Comparison of ENCODE assay signal across 28 mouse cellular contexts in the genomic region with DNA sequence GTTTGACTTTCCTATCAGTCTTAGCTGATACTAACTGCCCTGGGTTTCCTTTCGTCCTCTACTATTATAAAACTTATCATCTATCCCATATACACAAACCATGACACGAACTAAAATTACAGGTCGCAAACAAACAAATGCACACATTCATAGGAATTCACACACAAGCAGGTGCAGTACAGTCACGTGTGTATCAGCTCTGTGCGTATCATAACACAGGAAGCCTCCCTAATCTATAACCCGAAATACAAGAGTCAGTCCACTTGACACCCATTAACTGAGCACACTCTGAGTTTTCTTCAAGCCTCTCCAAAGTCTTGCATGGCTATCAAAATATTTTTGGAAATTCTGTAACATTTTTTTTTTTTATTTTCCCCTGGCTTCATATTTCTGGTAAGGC. TPM values are rescaled to one million over a fixed set of nuclear protein-coding genes. Genes with fewer than 3 reads are reported as not detected.
A peak's percentile ranks its signal among the peaks of the same experiment; 100 is the strongest.
DNase-seq lines count a peak whose midpoint lies in the region; ATAC-seq lines count a peak whose summit lies in the region.
"Had no signal": no experiment of that assay in that cellular context is flagged by ENCODE, and none has a peak within 500 bp of the region (broad histone marks: within the 10 kb centered on the region; RNA-seq: fewer than 3 reads in every experiment).

No protein-coding gene starts in this region.

- ATAC-seq in heart, embryonic 15.5 days (replicated peaks; ENCODE audit: insufficient number of reproducible peaks, insufficient read depth, low FRiP score, low read depth): no peak
- peak; percentile 34 for ATAC-seq in CD4-positive, CD25-positive, alpha-beta regulatory T cell, adult 4 months
- ATAC-seq in erythroblast, adult 5-6 weeks (replicated peaks; ENCODE audit: low FRiP score, poor library complexity, severe bottlenecking): peak; percentile 54; the same call in 1 of the 2 replicates
- ATAC-seq in liver, embryonic 15.5 days (ENCODE audit: insufficient read depth): peak; percentile 77
- ATAC-seq in midbrain, embryonic 16.5 days: no peak
- ATAC-seq: forebrain, postnatal 0 days; hindbrain, embryonic 16.5 days had no signal

- H3K36me3 ChIP-seq in heart, embryonic 15.5 days: no peaks in the 10 kb centered on the region
- H3K36me3 ChIP-seq in liver, embryonic 15.5 days (replicated peaks): no peaks in the 10 kb centered on the region
- H3K36me3 ChIP-seq in midbrain, embryonic 16.5 days (ENCODE audit: control insufficient read depth, insufficient read depth, low read length): no peaks in the 10 kb centered on the region
- H3K36me3 ChIP-seq: embryonic facial prominence, embryonic 13.5 days; forebrain, embryonic 10.5 days had no signal

- no peak overlapping the region for H3K4me3 ChIP-seq in heart, embryonic 15.5 days
- H3K4me3 ChIP-seq in liver, embryonic 15.5 days (replicated peaks): 0 out of 2 replicates have a peak overlapping the region, but pooled peaks have one; percentile 22
- H3K4me3 ChIP-seq in midbrain, embryonic 16.5 days (ENCODE audit: low read depth, low read length): no peak overlapping the region
- H3K4me3 ChIP-seq: embryonic facial prominence, embryonic 13.5 days; forebrain, embryonic 10.5 days had no signal

- H3K4me2 ChIP-seq in heart, embryonic 15.5 days: no peak overlapping the region
- H3K4me2 ChIP-seq in liver, embryonic 15.5 days: peak overlapping the region; percentile 62
- H3K4me2 ChIP-seq in midbrain, embryonic 16.5 days (ENCODE audit: low read length): no peak overlapping the region

- 72% methylated on average over 6 of the region's 6 CpGs for WGBS in heart, embryonic 15.5 days
- 36% methylated on average over 6 of the region's 6 CpGs for WGBS in liver, embryonic 15.5 days (ENCODE audit: insufficient replicate concordance)
- WGBS in midbrain, embryonic 16.5 days: 94% methylated on average over 6 of the region's 6 CpGs

- no peak for DNase-seq in heart, postnatal 10 days
- DNase-seq in layer of hippocampus, postnatal 36 days: no peak
- no peak for DNase-seq in natural killer cell, adult 2 months (ENCODE audit: low spot score in 2 of 2)
- DNase-seq: adrenal gland, adult 8-10 months; cerebellum, postnatal 10 days; forebrain, postnatal 0 days; kidney, adult 11 months; kidney, postnatal 25 days; retina, postnatal 1 day had no signal

- H3K9me3 ChIP-seq in heart, embryonic 15.5 days (replicated peaks): no peaks in the 10 kb centered on the region
- no peaks in the 10 kb centered on the region for H3K9me3 ChIP-seq in liver, embryonic 15.5 days (replicated peaks)
- H3K9me3 ChIP-seq in midbrain, embryonic 16.5 days (replicated peaks; ENCODE audit: control insufficient read depth, low read length, poor library complexity, severe bottlenecking): no peaks in the 10 kb centered on the region
- H3K9me3 ChIP-seq: embryonic facial prominence, embryonic 13.5 days; forebrain, embryonic 10.5 days had no signal

- intact Hi-C loops in heart, postnatal 10 days (cut with DNase I): loop anchor here (5.0 kb wide), 1 partner anchor 45 kb away; no protein-coding TSS in a partner anchor

- H3K27ac ChIP-seq in heart, embryonic 15.5 days: 0 out of 2 replicates have a peak overlapping the region, but pooled peaks have one; percentile 17
- H3K27ac ChIP-seq in liver, embryonic 15.5 days (replicated peaks): peak overlapping the region; percentile 93
- no peak overlapping the region for H3K27ac ChIP-seq in midbrain, embryonic 16.5 days (ENCODE audit: low read length)

- no peak overlapping the region for H3K9ac ChIP-seq in heart, embryonic 15.5 days
- no peak overlapping the region for H3K9ac ChIP-seq in liver, embryonic 15.5 days
- H3K9ac ChIP-seq in midbrain, embryonic 16.5 days (ENCODE audit: low read depth, low read length): no peak overlapping the region
- H3K9ac ChIP-seq: embryonic facial prominence, embryonic 13.5 days; forebrain, postnatal 0 days had no signal

- peaks cover 36% of the 10 kb centered on the region for H3K4me1 ChIP-seq in heart, embryonic 15.5 days (replicated peaks)
- H3K4me1 ChIP-seq in liver, embryonic 15.5 days (replicated peaks): peaks cover 82% of the 10 kb centered on the region
- peaks cover 11% of the 10 kb centered on the region for H3K4me1 ChIP-seq in midbrain, embryonic 16.5 days (ENCODE audit: control insufficient read depth, insufficient read depth, low read length)

- H3K27me3 ChIP-seq in heart, embryonic 15.5 days: no peaks in the 10 kb centered on the region
- no peaks in the 10 kb centered on the region for H3K27me3 ChIP-seq in liver, embryonic 15.5 days
- no peaks in the 10 kb centered on the region for H3K27me3 ChIP-seq in midbrain, embryonic 16.5 days (ENCODE audit: control insufficient read depth, insufficient read depth, low read depth, low read length)
- H3K27me3 ChIP-seq: embryonic facial prominence, embryonic 13.5 days had no signal

RNA-seq across cellular contexts. Expression of a gene that starts 15.9 kb away (rescaled TPM):
- polyA plus RNA-seq in heart, embryonic 15.5 days (2015; fragmentation: Nextera tagmentation; extraction: Ambion mirVana): not detected in 2 replicates
- not detected for total RNA-seq in heart, postnatal 10 days (2021)
- not detected for polyA plus RNA-seq in CD4-positive, CD25-positive, alpha-beta regulatory T cell, adult 4 months (2017; shearing (Covaris generic))
- not detected in 2 replicates for total RNA-seq in erythroblast, adult 5-6 weeks (2015; ENCODE audit: low replicate concordance)
- total RNA-seq in erythroblast, adult 5-6 weeks (2017; ENCODE audit: low replicate concordance): not detected in 2 replicates
- not detected in 2 replicates for polyA plus RNA-seq in liver, embryonic 15.5 days (2015; fragmentation: Nextera tagmentation; extraction: Ambion mirVana)
- not detected for total RNA-seq in layer of hippocampus, postnatal 36 days (2021)
- polyA plus RNA-seq in midbrain, embryonic 16.5 days (2015; fragmentation: Nextera tagmentation; extraction: Ambion mirVana): not detected in 2 replicates
- total RNA-seq: adrenal gland, adult 8-10 months; forebrain, postnatal 0 days; gastrocnemius, adult 18-20 months; granulocyte monocyte progenitor cell, adult 5-6 weeks; heart, postnatal 14 days; layer of hippocampus, adult 8-10 months; left cerebral cortex, adult 18-20 months; left cerebral cortex, postnatal 36 days; midbrain, postnatal 0 days had no signal
- polyA plus RNA-seq: brain, embryonic 14.5 days; embryonic facial prominence, embryonic 13.5 days; forebrain, embryonic 10.5 days; forebrain, postnatal 0 days; hindbrain, embryonic 16.5 days; midbrain, postnatal 0 days; neural tube, embryonic 11.5 days; stomach, postnatal 0 days; thymus, postnatal 0 days had no signal

RNA-seq across cellular contexts. Expression of a gene that starts 22.2 kb away (rescaled TPM):
- 31.3 and 35.5 TPM in 2 replicates for polyA plus RNA-seq in heart, embryonic 15.5 days (2015; fragmentation: Nextera tagmentation; extraction: Ambion mirVana)
- total RNA-seq in heart, postnatal 10 days (2021): 10 to 100 TPM; 60.3 to 61.8 TPM
- polyA plus RNA-seq in CD4-positive, CD25-positive, alpha-beta regulatory T cell, adult 4 months (2017; shearing (Covaris generic)): 10 to 100 TPM; 52.0 to 71.4 TPM
- 55.8 and 86.7 TPM in 2 replicates for total RNA-seq in erythroblast, adult 5-6 weeks (2015; ENCODE audit: low replicate concordance)
- 115 and 140 TPM in 2 replicates for total RNA-seq in erythroblast, adult 5-6 weeks (2017; ENCODE audit: low replicate concordance)
- 33.3 and 33.6 TPM in 2 replicates for polyA plus RNA-seq in liver, embryonic 15.5 days (2015; fragmentation: Nextera tagmentation; extraction: Ambion mirVana)
- total RNA-seq in layer of hippocampus, postnatal 36 days (2021): 10 to 100 TPM; 63.5 to 73.7 TPM
- polyA plus RNA-seq in midbrain, embryonic 16.5 days (2015; fragmentation: Nextera tagmentation; extraction: Ambion mirVana): 31.1 and 37.7 TPM in 2 replicates

Comparison
In these comparisons a context has a peak if more than half of its experiments do, and no peak if none do; other contexts are left out.
1. ATAC-seq: peak in CD4-positive, CD25-positive, alpha-beta regulatory T cell, adult 4 months (single experiment), erythroblast, adult 5-6 weeks (single experiment) and liver, embryonic 15.5 days (single experiment); none in heart, embryonic 15.5 days (single experiment) and midbrain, embryonic 16.5 days (single experiment).